Mouse (Mus musculus) embryonic fibroblast, embryonic 13.5 days (primary cell): ENCODE measurements around the gene Rsph14.

Experiments
- CTCF ChIP-seq: IDR thresholded peaks from 2 replicates; pipeline ENCODE4 v1.5.1; 2011; ENCODE audit warnings: mild to moderate bottlenecking, control low read depth, low read length, moderate library complexity, borderline replicate concordance; ENCODE audit not compliant: insufficient read depth
- POLR2A ChIP-seq: IDR thresholded peaks from 2 replicates; pipeline ENCODE4 v1.6.1; 2011; ENCODE audit warnings: low read depth, mild to moderate bottlenecking, control low read depth, low read length, moderate library complexity

DNA sequence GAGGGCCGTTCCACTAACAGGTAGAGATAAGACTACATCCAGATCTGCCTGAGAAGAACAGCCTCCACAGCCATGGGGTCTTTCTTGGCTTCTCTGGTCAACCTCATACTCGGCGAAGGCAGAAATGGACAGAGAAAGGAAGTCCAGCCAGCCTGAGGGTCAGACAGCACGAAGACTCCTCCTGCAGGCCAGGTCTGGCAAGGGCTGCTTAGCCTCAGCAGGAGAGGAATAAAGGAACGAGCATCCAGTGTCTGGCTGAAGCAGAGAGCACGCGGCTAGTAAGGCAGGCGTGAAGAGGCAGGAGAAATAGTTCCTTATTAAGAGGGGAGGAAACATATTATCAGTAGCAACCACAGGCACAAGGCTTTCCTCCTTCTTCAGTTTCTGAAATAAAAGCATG is 49.2 kb downstream of the Rsph14 start:
- no peak for TF ChIP-seq CTCF
- no peak for TF ChIP-seq POLR2A
